Mouse (Mus musculus): ENCODE results near the gene Tex2. TPM values are rescaled to one million over a fixed set of nuclear protein-coding genes. Genes with fewer than 3 reads are reported as not detected.

The Tex2 gene
- total RNA-seq, 2 experiments from 2014 or later: 86.8 to 91.8 TPM

DNA sequence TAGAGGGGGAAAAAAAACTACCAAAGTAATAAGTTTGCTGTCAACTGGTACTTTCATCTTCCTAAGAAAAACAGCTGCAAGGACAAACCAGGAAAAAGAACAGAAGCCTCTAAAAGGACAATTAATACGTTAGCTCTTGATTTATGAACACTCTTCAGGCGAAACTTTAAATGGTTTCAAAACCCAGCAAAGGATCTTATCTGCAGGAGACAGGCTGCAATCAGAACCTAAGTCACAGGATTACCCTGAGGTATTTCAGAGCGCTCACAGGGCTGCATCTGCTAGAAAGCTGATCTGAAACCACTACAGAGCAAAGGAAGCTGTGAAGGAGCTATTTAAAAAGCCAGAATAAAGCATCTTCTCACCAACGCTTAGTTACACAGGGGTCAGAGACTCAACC lies 131.6 kb downstream of the Tex2 start:
- intact Hi-C loops (cut with DNase I): no loop called here
- DNase-seq (ENCODE audit: extremely low spot score in 1 of 2, low spot score in 2 of 2): no peak

DNA sequence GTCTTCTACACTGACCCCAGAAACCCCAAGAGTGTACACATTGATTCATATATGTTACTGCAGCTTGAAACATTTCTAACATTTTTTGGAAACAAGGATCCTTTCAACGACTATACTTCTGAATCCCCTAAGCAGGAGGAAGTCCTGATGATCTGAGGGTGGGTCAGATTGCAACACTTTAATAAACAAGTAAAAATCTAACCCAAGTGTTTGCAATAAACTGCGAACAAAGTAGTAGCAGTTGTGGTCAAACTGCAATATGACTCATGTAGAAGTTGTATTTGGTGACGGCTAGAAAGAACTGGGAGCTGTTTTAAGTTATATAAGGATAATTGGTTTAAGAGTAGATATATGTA lies 132.7 kb downstream of the Tex2 start:
- DNase-seq (ENCODE audit: extremely low spot score in 1 of 2, low spot score in 2 of 2): no peak
- intact Hi-C loops (cut with DNase I): no loop called here

DNA sequence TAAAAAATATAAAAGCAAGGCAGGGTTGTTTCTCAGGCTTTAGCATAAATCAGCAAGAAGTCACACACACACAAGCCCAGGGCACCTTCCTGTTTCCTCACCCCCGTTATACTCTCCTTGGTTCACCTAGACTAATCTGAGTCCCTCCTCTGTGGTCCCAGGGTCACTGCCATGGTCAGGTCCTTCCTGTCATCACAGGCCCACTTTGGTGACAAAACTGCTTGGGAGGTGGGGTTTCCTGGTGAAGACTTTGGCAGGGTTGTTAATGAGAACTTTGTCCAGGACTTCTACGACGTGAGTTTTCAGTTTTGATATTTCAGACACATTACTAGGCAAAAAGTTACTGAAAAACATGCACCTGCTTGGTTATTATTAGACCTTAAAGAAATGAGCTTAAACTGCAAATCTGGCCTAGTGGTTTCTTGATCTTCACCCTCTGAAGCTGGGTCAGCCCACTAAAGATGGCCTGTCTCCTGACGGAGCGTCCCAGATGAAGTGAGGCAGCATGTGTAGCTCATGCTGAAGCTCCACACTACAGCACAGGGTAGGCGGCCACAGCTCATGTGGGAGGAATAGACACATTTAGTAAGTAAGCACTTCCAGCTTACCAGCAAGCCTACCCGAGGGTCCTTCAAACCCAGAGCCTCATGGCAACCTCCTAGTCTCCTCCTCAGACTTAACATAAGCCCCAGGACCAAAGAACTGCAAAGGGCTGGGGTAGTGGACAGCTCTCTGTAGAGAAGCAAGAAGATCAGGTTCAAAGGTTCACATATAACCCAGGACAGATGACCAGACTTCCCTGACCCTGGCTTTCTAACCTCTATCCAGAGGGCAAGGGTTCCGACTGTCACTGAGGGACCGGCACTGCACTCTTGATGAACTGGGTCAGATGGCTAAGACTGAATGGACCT lies 133.3 kb downstream of the Tex2 start:
- intact Hi-C loops (cut with DNase I): no loop called here
- DNase-seq (ENCODE audit: extremely low spot score in 1 of 2, low spot score in 2 of 2): no peak

DNA sequence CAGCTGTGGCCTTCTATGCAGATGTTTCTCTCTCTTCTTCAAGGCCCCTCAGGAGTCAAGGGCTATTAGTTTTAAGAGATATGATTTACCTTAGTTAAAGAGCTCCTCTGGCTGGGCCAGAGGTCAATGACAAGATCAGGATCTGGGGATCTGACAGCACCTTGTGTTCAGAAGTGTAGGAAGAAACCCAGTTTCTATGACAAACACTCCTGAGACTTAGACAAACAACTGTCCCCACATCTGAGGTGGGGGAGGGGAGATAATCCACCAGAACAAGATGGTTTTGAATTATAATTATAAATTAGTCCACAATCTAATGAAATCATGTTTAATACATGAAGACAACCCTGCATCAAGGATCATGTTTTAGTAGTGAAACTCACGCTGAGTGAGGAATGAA lies 134.5 kb downstream of the Tex2 start:
- intact Hi-C loops (cut with DNase I): no loop called here
- no peak for DNase-seq (ENCODE audit: extremely low spot score in 1 of 2, low spot score in 2 of 2)

DNA sequence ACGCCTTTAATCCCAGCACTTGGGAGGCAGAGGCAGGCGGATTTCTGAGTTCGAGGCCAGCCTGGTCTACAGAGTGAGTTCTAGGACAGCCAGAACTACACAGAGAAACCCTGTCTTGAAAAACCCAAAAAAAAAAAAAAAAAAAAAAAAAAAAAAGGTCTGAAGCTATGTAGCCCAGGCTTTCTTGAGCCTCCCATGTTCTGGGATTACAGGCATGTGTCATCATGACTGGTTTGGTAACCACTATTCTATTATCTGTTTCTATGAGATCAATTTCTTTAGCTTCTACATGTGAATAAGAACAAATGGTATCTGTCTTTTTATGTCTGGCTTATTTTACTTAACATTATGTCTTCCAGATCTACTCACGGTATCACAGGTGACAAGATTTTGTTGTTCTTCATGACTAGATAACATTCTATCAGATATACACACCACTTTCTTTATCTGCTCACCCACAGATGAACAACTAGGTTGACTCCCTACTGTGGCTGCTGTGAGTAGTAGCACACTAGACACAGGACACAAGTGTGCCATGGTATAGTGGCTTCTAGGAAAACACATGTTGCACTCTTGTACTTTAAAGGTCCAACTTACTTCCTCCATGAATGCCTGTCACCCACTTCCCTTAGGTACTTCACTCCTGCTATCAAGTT lies 135.6 kb downstream of the Tex2 start:
- intact Hi-C loops (cut with DNase I): no loop called here
- DNase-seq (ENCODE audit: extremely low spot score in 1 of 2, low spot score in 2 of 2): no peak

DNA sequence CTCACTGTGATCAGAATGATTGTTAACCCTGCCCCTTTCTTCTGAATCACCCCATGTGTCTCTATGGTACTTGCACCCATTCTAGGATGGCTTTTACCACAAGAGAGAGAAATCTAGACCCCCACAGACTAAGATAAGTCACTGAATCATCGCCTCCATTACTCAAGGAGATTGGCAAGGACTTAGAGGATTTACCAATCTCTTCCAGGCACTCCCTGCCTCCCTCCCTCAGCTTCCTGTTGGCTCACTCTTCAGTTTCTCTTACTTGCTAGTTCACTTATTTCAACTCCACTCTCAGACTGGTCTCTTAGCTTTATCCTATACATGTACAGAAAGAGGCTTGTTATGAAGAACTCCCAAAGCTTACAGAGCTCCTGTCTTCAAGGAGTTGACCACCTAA lies 137.9 kb downstream of the Tex2 start:
- DNase-seq (ENCODE audit: extremely low spot score in 1 of 2, low spot score in 2 of 2): no peak
- intact Hi-C loops (cut with DNase I): no loop called here

DNA sequence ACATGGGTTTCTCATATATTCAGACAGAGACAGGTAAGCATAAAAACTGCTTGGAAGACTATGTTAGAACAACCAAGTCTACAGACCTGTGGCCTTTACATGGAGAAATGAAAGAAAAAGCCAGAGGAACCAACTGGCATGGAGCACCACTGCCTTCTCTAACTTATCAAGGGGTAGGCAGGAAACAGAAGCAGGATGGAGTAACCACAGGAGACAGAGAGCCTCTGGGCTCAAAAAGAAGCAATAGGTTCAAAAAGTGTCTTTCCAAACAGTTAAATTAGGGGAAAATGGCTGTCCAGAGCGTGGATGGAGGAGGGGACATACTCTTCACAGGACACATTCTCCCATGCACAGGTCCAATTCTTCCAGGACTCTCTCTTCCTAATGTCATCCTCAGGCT lies 141.6 kb downstream of the Tex2 start:
- intact Hi-C loops (cut with DNase I): no loop called here

DNA sequence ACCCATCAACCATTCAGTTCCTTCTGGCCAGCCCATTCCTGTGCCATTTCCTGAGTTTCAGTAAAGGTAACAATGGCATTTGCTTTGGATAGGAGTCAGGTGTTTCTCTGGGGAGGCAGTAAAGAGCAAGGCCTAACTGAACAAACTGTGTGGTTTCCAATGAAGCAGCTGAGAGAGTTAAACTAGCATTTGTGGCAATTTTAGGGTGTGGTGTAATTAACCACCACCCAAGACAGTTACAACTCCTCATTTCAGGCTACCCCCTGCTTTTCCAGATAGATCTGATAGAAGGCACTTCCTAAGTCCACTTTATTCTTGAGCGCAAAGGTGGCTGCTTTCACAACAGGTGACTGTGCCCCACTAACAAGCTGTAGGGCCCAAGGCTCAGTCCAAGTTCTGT lies 144.7 kb downstream of the Tex2 start:
- intact Hi-C loops (cut with DNase I): no loop called here
- DNase-seq (ENCODE audit: extremely low spot score in 1 of 2, low spot score in 2 of 2): no peak

More for the DNA sequence above, 141.6 kb downstream of the Tex2 start:
- DNase-seq (ENCODE audit: extremely low spot score in 1 of 2, low spot score in 2 of 2): no peak

DNA sequence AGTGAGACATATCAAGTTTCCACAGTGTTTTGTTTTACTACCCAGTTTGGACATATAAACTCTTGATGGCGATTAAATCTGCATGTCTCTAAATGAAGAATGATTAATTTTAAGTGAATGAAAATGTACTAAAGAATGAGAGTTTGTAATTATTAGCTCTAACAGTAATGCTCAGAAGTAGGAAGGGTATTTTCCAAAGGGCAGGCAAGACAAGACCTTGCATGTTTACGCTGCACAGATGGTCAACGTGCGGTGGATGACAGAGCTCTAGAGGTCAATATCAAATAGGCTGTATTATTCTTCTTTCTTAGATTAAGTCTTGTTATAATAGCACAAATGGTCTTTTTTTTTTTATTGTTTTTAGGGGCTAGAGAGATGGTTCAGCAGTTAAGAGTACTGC lies 147.3 kb downstream of the Tex2 start:
- DNase-seq (ENCODE audit: extremely low spot score in 1 of 2, low spot score in 2 of 2): no peak
- intact Hi-C loops (cut with DNase I): no loop called here

DNA sequence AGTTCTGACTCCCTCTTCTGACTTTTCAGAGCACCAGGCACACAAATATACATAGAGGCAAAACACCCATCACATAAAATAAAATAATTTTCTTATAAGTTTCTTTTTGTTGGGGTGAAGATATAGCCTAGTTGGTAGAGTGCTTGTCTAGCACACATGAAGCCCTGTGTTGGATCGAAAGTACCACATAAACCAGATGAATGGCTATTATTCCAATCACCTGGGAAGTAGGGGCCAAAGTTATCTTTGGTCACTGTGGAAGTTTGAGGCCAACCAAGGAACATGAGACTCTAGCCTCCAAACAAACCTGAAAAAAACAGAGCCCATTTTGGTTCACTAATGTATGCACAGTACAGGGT lies 147.7 kb downstream of the Tex2 start:
- intact Hi-C loops (cut with DNase I): no loop called here
- DNase-seq (ENCODE audit: extremely low spot score in 1 of 2, low spot score in 2 of 2): no peak

DNA sequence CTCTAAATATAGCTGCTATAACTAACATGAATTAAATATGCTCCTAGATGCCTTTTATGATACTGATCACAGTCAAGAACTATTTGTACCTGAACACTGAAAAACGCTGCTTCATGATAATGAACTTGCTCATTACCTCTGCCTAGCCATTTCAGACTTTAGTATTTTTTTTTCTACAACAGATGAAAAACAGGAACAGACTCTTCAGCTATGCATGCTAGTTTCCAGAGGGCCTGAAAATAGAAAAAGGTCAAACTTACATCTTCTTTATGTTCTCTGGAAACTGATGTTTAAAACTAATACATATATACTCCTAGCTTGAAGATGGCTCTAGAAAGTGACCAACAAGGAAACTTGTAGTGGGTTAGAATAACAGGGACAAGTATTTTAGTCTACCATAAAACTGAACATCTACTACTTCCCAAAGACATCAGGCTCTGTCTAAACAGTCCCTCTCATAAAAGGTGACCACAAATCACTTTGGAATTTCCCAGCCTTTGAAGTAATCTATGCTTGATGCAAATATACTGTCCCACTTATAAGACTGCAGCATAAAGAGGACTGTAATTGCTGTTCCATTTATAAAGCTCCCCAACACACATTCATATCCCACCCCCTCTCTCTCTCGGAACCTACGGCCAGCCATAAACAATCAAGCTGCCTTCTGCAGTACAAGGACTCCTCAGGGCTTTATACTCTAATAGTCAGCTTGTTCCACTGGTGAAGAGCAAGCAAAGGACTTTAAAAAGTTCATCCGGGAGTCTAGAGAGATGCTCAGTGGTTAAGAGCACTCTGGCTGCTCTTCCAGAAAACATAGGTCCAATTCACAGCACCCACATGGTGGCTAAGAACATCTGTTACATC lies 148.3 kb downstream of the Tex2 start:
- DNase-seq (ENCODE audit: extremely low spot score in 1 of 2, low spot score in 2 of 2): no peak
- intact Hi-C loops (cut with DNase I): no loop called here

DNA sequence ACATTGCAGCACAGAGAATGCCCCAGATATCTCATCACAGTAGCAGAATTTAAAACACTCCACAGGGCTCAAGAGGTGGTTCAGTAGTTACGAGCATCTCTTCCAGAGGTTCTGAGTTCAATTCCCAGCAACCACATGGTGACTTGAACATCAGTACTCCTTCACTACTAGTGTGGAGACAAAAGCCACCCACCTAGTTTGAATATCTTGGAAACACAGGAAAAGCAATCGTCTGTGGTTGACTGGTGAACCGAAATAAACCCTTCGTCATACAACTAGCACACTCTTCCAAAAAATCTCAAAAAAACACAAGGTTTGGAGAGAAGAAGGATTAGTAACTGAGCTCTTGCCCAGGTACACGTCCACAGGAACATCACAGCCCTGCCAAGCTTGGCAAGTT lies 149.4 kb downstream of the Tex2 start:
- intact Hi-C loops (cut with DNase I): no loop called here
- DNase-seq (ENCODE audit: extremely low spot score in 1 of 2, low spot score in 2 of 2): no peak

DNA sequence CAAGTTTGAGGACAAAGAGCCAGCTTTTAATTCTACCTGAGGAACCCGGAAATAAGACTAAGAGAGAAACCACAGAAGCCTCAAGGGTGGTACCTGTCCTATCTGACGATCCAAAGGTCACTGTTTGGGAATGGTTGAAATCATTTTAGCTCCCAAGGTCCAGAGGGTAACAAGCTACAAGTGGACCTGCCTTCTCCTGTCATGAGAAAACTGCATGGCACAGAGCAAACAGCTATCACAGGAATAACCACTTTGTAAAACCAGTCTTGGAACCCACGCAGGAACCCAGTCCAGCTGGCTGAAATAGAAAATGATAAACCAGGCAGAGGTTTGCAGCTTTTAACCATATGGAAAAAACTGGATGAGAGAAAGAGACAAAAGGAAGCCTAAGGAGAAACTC lies 150.9 kb downstream of the Tex2 start:
- DNase-seq (ENCODE audit: extremely low spot score in 1 of 2, low spot score in 2 of 2): no peak
- intact Hi-C loops (cut with DNase I): no loop called here

DNA sequence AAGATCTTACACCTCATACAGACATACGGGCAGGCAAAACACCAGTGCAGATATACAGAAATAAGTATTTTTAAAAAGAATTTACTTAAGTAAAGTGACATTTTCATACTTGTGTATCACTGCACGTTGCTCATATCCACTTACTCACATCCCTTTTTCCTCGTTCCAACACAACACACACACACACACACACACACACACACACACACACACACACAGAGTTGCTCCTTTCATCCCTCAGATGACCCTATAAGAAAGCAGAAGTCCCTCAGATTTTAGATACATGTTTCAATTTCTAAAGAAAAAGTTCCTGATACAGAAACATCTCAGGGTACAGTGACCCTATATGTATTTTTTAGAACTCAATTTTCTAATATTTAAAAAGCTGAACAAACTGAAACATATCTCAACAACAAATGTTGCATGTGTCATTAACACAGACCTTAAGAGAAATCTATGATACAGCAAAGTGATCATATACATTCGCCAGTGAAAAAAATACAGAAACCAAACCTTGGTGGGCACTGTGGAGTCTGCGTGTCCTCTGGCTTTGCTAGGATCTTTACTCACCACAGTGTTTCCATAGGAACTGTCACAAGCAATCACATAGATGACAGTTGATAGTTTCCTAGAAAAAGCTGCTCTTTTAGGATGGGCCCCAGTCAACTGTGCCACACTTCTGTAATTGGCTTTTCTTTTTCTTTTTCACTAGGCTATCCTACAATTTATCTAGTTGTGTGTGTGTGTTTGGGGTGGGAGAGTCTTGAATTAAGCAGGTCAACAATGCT lies 151.9 kb downstream of the Tex2 start:
- intact Hi-C loops (cut with DNase I): no loop called here
- no peak for DNase-seq (ENCODE audit: extremely low spot score in 1 of 2, low spot score in 2 of 2)

DNA sequence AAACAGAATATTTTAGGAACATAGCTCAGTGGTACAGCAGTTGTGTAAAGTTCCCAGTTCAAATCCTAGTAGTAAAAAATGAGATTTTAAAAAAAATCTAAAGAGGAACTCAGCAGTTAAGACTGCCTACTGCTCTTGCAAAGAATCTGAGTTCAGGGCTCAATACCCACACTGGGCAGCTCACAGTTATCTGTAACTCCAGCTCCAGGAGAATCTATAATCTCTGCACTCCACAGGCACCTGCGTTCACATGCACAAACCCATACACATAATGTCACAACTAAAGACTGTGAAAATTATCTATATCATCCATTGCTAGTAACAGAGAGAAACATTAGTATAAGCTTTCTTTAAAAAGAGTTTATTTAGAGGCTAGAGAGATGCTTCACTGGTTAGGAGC lies 152.6 kb downstream of the Tex2 start:
- intact Hi-C loops (cut with DNase I): no loop called here

DNA sequence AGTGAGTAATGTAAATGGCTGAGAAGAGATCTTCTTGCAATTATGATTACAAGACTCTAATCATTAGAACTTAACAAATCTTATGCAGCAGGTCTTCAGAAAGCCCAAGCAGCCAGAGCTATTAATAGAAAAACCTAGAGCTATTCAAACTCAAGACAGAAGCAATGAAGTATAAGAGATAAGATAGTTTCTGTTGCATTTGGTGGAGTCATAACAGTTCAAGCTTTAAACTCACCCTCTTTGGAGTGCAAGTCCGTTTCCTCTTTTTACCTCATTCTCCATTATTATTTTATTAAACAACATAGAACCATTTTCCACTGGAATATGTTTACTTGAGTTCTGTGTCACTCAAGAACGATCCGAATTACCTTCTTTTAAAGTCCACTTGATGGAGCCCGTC lies 154.7 kb downstream of the Tex2 start:
- intact Hi-C loops (cut with DNase I): no loop called here
- DNase-seq (ENCODE audit: extremely low spot score in 1 of 2, low spot score in 2 of 2): no peak

More for the DNA sequence above, 152.6 kb downstream of the Tex2 start:
- DNase-seq (ENCODE audit: extremely low spot score in 1 of 2, low spot score in 2 of 2): no peak
